Mouse (Mus musculus): ENCODE measurements at regions not wholly inside any gene's neighbourhood (a gene's known extent, or its start where the extent isn't known, plus 50 kb on each side); places are given as distances from the start of the nearest gene placed in this dataset.
A peak's percentile ranks its signal among the peaks of the same experiment; 100 is the strongest.

DNA sequence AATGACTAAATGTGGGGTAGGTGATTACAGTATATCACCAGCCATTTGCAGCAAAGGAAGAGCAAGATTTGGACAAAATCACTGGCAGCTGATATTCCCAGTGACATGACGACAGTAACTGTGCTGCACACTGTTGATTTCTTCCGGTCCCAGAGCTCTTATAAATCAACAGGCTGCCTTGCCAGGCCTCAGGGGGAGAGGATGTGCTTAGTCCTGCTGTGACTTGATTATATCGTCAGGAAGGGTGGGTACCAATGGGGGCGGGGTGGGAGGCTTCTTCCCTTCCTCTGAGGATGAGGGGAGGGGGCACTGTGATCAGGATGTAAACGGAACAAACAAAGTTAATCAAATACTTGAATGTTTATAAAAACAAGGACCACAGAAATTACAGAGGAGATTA, 110.9 kb upstream of the Kctd3 start:
- Histone ChIP-seq H3K4me3 (no peak overlapping the region), H3K9me3 (replicated peaks) (no peaks in the 10 kb centered on the region), H3K27ac (no peak overlapping the region), H3K4me1 (0 out of 2 replicates have a peak, but pooled peaks cover 3% of the 10 kb centered on the region), H3K27me3 (no peaks in the 10 kb centered on the region), H3K9ac (no peak overlapping the region), H3K36me3 (ENCODE audit: poor library complexity, severe bottlenecking) (no peaks in the 10 kb centered on the region), H3K4me2 (no peak overlapping the region)
- ATAC-seq = no peak
- WGBS = 60% methylated on average over 5 of the region's 5 CpGs

DNA sequence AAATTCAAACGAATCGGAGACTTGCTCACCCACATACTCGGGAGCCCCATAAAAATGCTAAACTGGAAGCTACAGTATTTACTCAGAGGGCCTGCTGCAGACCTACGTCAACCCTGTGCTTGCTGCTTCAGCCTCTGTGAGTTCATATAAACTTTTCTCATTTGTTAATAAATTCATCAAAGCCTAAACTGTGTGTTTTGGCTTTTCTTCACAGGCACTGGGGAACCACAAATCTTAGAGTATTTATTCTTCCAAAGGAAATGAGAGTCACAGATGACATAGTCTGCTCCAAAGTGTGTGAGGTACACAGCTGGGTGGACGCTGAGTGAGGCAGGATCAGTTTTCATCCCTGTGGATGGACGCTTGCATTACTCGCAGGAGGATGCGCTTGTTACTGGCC, 108.3 kb upstream of the Kctd3 start:
- no peak for ATAC-seq
- H3K9ac ChIP-seq = no peak overlapping the region
- H3K4me1 ChIP-seq = 0 out of 2 replicates have a peak, but pooled peaks cover 3% of the 10 kb centered on the region
- 91% methylated on average over 8 of the region's 8 CpGs for WGBS
- H3K4me3 ChIP-seq = no peak overlapping the region
- H3K27ac ChIP-seq = no peak overlapping the region
- H3K9me3 ChIP-seq (replicated peaks) = no peaks in the 10 kb centered on the region
- H3K4me2 ChIP-seq = no peak overlapping the region
- no peaks in the 10 kb centered on the region for H3K27me3 ChIP-seq
- H3K36me3 ChIP-seq (ENCODE audit: poor library complexity, severe bottlenecking) = no peaks in the 10 kb centered on the region

DNA sequence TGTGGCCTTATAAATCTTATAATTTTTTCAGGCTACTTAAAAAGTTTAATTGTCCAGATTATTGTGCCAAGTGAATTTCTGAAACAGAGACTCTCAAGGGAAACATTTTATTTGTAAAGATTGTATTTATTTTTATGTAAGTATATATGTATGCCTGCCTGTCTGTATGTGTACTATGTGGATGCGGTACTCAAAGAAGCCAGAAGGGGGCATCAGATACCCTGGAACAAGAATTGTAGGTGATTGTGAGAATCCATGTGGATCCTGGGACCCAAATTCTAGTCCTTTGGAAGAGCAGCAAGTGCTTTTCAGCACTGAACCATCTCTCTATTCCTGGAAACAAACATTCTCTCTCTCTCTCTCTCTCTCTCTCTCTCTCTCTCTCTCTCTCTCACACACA, 107.6 kb upstream of the Kctd3 start:
- WGBS = 100% methylated on average over 1 of the region's 1 CpGs
- no peak overlapping the region for H3K9ac ChIP-seq
- H3K27me3 ChIP-seq = no peaks in the 10 kb centered on the region
- no peak overlapping the region for H3K4me3 ChIP-seq
- no peak overlapping the region for H3K4me2 ChIP-seq
- no peak for ATAC-seq
- H3K9me3 ChIP-seq (replicated peaks) = no peaks in the 10 kb centered on the region
- 0 out of 2 replicates have a peak, but pooled peaks cover 1% of the 10 kb centered on the region for H3K4me1 ChIP-seq
- no peaks in the 10 kb centered on the region for H3K36me3 ChIP-seq (ENCODE audit: poor library complexity, severe bottlenecking)
- H3K27ac ChIP-seq = no peak overlapping the region

DNA sequence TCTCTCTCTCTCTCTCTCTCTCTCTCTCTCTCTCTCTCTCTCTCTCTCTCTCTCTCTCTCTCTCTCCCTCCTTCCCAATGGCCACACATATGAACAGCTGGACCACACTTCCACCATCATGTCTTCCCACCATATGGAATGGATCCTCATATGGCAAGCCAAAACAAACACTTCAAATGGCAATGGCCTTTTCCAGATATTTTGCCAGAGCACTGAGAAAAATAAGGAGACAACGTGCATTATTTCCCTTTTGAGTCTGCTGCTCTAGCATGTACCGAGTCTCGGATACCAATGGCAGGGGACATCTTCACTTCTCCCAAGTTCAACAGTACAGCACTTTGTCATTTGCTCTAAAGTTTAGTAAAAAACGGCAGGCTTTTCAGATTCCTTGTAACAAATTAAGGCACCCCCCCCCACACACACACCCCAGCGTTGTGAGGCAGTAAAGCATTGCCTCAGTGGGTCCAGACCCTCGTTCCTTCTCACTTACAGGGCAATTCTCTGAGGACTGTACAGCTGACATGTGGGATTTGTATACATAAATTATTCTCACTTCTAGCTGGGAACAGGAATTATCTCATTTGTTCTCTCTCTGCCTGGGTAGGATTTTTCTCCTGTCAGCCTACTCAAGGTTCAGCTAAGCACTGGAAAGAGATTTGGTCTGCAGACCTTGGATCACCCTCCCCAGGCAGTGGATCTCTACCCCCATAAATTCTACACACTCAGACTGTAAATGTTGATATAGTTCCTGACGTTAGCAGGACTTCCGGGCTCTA, 100.8 kb upstream of the Kctd3 start:
- ATAC-seq = no peak
- H3K27me3 ChIP-seq = no peaks in the 10 kb centered on the region
- H3K4me1 ChIP-seq = no peaks in the 10 kb centered on the region
- no peak overlapping the region for H3K27ac ChIP-seq
- no peak overlapping the region for H3K4me3 ChIP-seq
- no peak overlapping the region for H3K4me2 ChIP-seq
- no peak overlapping the region for H3K9ac ChIP-seq
- no peaks in the 10 kb centered on the region for H3K36me3 ChIP-seq (ENCODE audit: poor library complexity, severe bottlenecking)
- no peaks in the 10 kb centered on the region for H3K9me3 ChIP-seq (replicated peaks)
- WGBS = 87% methylated on average over 8 of the region's 8 CpGs

DNA sequence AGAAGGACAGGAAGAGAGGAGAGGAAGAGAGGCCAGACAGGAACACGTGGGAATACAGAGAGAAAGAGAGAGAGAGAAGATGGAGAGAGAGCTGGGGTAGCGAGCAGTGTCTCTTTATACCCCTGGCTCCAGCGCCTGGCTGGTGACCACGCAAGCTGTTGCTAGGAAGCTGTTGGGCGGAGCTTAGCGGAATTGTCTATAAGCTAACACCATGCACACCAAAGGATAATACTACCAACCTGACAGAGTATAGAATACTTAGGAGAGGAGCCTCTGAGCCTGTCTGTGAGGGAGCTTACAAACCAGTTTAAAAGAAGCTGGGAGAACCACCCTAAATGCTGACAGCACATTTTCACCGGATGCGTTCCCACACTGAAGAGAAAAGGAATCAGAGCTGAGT, 100.2 kb upstream of the Kctd3 start:
- Histone ChIP-seq H3K9me3 (replicated peaks) (no peaks in the 10 kb centered on the region), H3K27ac (no peak overlapping the region), H3K36me3 (ENCODE audit: poor library complexity, severe bottlenecking) (no peaks in the 10 kb centered on the region), H3K4me2 (no peak overlapping the region), H3K4me1 (no peaks in the 10 kb centered on the region), H3K27me3 (no peaks in the 10 kb centered on the region), H3K4me3 (no peak overlapping the region), H3K9ac (no peak overlapping the region)
- WGBS = 58% methylated on average over 8 of the region's 8 CpGs
- ATAC-seq = 0 out of 2 replicates have a peak, but pooled peaks have one; percentile 50

DNA sequence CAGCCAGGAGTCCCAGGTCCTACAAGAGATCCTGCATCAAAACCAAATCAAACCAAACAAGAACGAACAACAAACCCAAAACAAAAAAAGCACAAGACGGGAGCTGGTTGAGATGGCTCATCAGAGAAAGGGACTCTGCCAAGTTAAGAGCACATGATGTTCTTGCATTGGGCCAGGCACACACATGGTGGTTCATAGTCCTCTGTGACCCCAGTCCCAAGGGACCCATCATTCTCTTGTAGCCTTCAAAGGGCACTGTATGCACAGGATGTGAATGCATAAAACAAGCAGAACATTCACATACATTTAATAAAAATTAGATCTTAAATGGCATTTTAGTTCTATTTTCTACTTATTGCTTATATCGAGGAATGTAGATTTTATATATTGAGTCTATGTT, 99.5 kb upstream of the Kctd3 start:
- 91% methylated on average over 3 of the region's 3 CpGs for WGBS
- H3K27ac ChIP-seq = no peak overlapping the region
- no peak overlapping the region for H3K4me3 ChIP-seq
- H3K9me3 ChIP-seq (replicated peaks) = no peaks in the 10 kb centered on the region
- H3K9ac ChIP-seq = no peak overlapping the region
- no peak for ATAC-seq
- H3K36me3 ChIP-seq (ENCODE audit: poor library complexity, severe bottlenecking) = no peaks in the 10 kb centered on the region
- no peaks in the 10 kb centered on the region for H3K27me3 ChIP-seq
- no peak overlapping the region for H3K4me2 ChIP-seq
- no peaks in the 10 kb centered on the region for H3K4me1 ChIP-seq

DNA sequence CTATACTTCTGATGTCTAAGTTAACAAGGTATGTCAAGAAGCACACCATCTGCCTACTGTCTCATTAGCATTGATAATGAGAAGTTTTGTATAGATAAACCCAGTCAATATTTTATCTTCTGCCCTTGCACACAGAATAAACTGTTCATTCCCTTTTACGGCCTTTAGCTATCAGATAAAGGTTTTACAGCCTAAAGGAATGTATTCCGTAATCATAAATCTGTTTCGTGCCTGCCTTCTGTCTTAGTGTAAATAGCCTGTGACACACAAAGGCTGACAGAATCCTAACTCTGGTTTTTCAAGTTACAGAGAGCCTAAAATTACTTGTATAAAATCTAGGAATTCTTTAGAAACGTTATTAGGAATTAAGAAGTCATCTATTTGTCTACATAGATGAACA, 97.6 kb upstream of the Kctd3 start:
- Histone ChIP-seq H3K27me3 (no peaks in the 10 kb centered on the region), H3K36me3 (ENCODE audit: poor library complexity, severe bottlenecking) (no peaks in the 10 kb centered on the region), H3K9ac (no peak overlapping the region), H3K27ac (no peak overlapping the region), H3K4me1 (no peaks in the 10 kb centered on the region), H3K4me2 (no peak overlapping the region), H3K4me3 (no peak overlapping the region), H3K9me3 (replicated peaks) (no peaks in the 10 kb centered on the region)
- 85% methylated on average over 4 of the region's 4 CpGs for WGBS
- no peak for ATAC-seq

DNA sequence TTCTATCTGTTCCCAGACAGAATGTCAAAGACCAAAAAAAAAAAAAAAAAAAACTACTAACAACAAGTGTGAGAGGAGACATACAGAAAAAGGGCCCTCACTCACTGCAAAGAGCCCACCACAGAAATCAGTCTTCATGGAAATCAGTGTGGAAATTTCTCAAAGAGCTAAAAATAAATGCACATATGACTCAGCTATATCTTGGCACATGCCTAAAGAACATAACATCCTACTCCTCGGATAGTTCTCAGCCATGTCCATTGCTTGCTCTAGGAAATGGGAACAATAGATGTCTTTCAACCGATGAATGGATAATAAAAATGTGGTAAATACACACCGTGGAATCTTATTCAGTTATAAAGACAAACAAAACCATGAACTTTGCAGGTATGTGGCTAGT, 95.1 kb upstream of the Kctd3 start:
- Histone ChIP-seq H3K4me3 (no peak overlapping the region), H3K9me3 (replicated peaks) (no peaks in the 10 kb centered on the region), H3K4me1 (no peaks in the 10 kb centered on the region), H3K27ac (no peak overlapping the region), H3K9ac (no peak overlapping the region), H3K4me2 (no peak overlapping the region), H3K27me3 (no peaks in the 10 kb centered on the region), H3K36me3 (ENCODE audit: poor library complexity, severe bottlenecking) (no peaks in the 10 kb centered on the region)
- ATAC-seq = no peak
- WGBS = 84% methylated on average over 3 of the region's 3 CpGs

DNA sequence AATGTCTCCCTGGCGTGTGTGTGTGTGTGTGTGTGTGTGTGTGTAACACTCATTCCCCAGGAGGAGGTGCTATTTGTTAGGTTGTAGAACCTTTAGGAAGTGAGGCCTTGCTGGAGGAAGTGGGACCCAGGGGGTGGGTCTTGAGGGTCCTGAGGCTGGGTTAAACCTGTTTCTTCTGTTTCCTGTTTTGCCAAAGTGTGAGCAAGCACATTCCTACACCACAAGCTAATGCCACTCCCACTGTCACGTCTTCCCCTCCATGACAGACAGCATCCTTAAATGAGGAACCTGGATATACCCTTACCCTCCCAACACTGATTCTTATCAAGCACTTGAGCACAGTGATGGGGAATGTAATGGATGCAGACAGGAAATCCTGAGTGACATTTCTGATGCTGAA, 91.5 kb upstream of the Kctd3 start:
- Histone ChIP-seq H3K4me3 (no peak overlapping the region), H3K27ac (no peak overlapping the region), H3K9me3 (replicated peaks) (no peaks in the 10 kb centered on the region), H3K9ac (no peak overlapping the region), H3K4me2 (no peak overlapping the region), H3K36me3 (ENCODE audit: poor library complexity, severe bottlenecking) (no peaks in the 10 kb centered on the region), H3K4me1 (no peaks in the 10 kb centered on the region), H3K27me3 (no peaks in the 10 kb centered on the region)
- no peak for ATAC-seq
- 69% methylated on average over 2 of the region's 2 CpGs for WGBS

DNA sequence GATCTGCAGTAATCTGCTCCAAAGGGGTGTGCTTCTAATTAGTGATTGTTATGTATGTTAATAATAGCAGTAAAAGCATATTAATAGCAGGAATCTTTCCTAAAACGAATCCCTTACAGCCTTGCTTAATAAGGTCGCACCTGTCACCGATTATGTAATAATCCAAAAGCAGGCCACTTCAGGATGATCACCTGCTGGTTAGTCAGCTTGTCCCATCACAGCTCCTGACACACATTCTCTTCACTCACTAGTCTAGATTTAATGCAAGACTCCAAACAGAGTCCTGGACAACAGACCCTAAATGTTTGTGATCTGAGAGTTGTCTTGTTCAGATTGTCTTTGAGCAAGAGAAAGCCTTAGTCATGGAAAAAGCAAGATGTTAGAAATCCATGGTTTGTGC, 85.2 kb upstream of the Kctd3 start:
- H3K36me3 ChIP-seq (ENCODE audit: poor library complexity, severe bottlenecking) = no peaks in the 10 kb centered on the region
- no peak overlapping the region for H3K9ac ChIP-seq
- 83% methylated on average over 3 of the region's 3 CpGs for WGBS
- H3K27me3 ChIP-seq = no peaks in the 10 kb centered on the region
- no peak overlapping the region for H3K4me2 ChIP-seq
- H3K9me3 ChIP-seq (replicated peaks) = no peaks in the 10 kb centered on the region
- H3K4me1 ChIP-seq = no peaks in the 10 kb centered on the region
- no peak overlapping the region for H3K4me3 ChIP-seq
- no peak overlapping the region for H3K27ac ChIP-seq
- ATAC-seq = no peak

DNA sequence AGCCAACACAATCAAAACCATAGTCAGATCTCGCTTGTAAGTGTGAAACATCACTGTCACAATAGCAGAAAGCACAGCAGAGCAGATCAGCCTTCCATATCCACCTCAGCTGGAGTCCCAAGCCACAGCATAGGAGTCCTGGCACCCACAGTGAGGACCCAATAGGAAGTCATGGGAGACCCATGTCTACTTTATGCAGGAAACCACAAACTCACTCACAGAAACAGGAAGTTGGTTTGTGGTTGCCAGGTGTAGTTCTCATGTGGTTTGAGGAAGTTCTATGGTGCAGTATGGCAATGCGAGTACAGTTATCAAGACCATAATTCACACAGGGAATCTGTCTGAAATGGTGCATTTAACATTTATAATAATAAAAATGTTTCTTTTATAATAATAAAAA, 77.6 kb upstream of the Kctd3 start:
- H3K9ac ChIP-seq = no peak overlapping the region
- 0 out of 2 replicates have a peak, but pooled peaks cover 1% of the 10 kb centered on the region for H3K4me1 ChIP-seq
- no peaks in the 10 kb centered on the region for H3K27me3 ChIP-seq
- no peaks in the 10 kb centered on the region for H3K36me3 ChIP-seq (ENCODE audit: poor library complexity, severe bottlenecking)
- H3K4me3 ChIP-seq = no peak overlapping the region
- H3K4me2 ChIP-seq = no peak overlapping the region
- H3K27ac ChIP-seq = no peak overlapping the region
- ATAC-seq = no peak
- 87% methylated on average over 2 of the region's 2 CpGs for WGBS
- H3K9me3 ChIP-seq (replicated peaks) = peaks cover 11% of the 10 kb centered on the region; the same call in 1 of the 2 replicates

DNA sequence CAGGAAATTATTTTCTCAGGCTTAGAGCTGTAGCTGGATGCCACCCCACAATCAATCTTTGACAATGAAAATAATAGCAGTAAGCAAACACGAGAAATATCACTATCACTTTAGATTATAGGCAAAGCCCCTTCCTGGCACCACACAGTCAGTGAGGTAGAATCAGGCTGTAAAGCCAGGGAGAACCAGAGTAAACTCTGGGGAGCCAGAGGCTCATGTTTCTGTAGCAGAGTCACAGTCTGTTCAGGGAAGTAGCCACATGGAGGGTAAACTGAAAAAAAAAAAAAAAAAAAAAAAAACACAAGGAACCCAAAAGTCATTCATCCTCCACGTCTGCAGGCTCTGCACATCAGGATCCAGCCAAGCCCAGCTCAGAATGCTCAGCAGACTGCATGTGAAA, 73.6 kb upstream of the Kctd3 start:
- Histone ChIP-seq H3K4me3 (no peak overlapping the region), H3K27me3 (no peaks in the 10 kb centered on the region), H3K27ac (no peak overlapping the region), H3K9me3 (replicated peaks) (peaks cover 11% of the 10 kb centered on the region; the same call in 1 of the 2 replicates), H3K4me2 (no peak overlapping the region), H3K36me3 (ENCODE audit: poor library complexity, severe bottlenecking) (no peaks in the 10 kb centered on the region), H3K4me1 (0 out of 2 replicates have a peak, but pooled peaks cover 7% of the 10 kb centered on the region), H3K9ac (no peak overlapping the region)
- 61% methylated on average over 2 of the region's 2 CpGs for WGBS
- ATAC-seq = no peak; the same call in 1 of the 2 replicates

DNA sequence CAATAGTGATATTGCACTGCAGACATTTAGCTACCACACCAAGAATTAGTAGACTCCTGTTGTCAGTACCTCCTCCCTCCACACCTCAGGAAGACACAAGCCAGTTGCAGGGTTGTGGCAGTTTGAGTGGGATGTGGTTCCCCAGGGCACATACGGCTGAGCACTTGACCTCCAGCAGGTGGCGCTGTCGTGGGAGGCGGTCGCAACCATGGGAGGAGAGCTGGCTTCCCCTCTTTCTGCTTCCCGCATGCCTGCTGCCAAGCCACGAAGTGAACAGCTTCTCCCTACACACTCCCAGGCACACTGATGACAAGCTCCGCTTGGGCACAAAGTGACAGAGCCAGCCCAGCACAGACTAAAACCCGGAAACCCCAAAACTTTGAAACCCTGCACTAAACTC, 73.2 kb upstream of the Kctd3 start:
- Histone ChIP-seq H3K4me3 (no peak overlapping the region), H3K36me3 (ENCODE audit: poor library complexity, severe bottlenecking) (no peaks in the 10 kb centered on the region), H3K27ac (no peak overlapping the region), H3K4me1 (0 out of 2 replicates have a peak, but pooled peaks cover 7% of the 10 kb centered on the region), H3K9me3 (replicated peaks) (peaks cover 11% of the 10 kb centered on the region; the same call in 1 of the 2 replicates), H3K27me3 (no peaks in the 10 kb centered on the region), H3K9ac (no peak overlapping the region), H3K4me2 (no peak overlapping the region)
- ATAC-seq = peak; percentile 79
- WGBS = 19% methylated on average over 9 of the region's 9 CpGs
